Mouse (Mus musculus): ENCODE measurements around the gene Etfb.

Gene Etfb

DNA sequence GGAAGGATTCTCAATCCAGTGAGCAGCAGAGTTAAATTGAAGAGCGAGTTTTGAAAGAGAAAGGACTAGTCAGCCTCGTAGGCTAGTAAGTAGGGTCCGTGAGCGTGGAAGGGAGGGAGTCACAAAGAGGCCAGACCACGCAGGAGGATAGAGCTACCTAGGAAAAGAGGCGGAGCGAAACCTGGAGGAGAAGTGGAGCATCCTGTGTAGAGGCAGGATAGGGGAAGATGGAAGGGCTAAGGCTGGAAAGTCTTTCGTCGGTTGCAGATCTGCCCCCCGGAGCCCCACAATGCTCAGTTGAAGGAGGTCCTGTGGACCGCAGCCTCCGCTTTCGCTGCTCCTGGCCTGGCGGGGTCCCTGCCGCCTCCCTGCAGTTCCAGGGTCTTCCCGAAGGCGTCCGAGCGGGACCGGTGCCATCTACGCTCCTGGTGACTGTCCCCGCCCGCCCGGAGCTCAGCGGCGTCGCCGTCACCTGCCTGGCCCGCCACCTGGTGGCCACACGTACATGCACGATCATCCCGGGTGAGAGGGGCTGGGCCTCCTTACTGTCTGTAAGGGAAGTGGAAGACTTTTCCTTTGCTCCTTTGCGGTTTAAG is 22.3 kb downstream of the Etfb start:
- ChIA-PET CTCF (interaction anchor here (0.6 to 3.0 kb wide), 65 partner anchors 8 to 909 kb away, joined by 3 to 39 read pairs (median 4); partner anchors contain the start of genes Nkg7 (in 2 of the 4), Zfp715 (in 2 of the 4), Ctu1 (in 1 of the 4) and Etfb (in 1 of the 4)), POLR2A (interaction anchor here in 3 of 4 experiments (0.6 to 3.2 kb wide), 67 partner anchors 9 to 1350 kb away, joined by 3 to 56 read pairs (median 4); partner anchors contain the start of genes Etfb (in 3 of the 3), Gm45233 (in 3 of the 3), Zfp715 (in 2 of the 3) and Ctu1 (in 1 of the 3))

GRCm38 (mm10) chr7:43470373-43470772 is 26.5 kb downstream of the Etfb start:
- ChIA-PET POLR2A (interaction anchor here in 3 of 4 experiments (1.0 to 1.5 kb wide), 5 partner anchors 13 to 42 kb away, joined by 3 to 4 read pairs (median 3); no protein-coding TSS in a partner anchor), CTCF (interaction anchor here (0.6 to 3.4 kb wide), 46 partner anchors 9 to 422 kb away, joined by 3 to 26 read pairs (median 3); partner anchors contain the start of genes 4931406B18Rik (in 1 of the 4) and Klk13 (in 1 of the 4))

DNA sequence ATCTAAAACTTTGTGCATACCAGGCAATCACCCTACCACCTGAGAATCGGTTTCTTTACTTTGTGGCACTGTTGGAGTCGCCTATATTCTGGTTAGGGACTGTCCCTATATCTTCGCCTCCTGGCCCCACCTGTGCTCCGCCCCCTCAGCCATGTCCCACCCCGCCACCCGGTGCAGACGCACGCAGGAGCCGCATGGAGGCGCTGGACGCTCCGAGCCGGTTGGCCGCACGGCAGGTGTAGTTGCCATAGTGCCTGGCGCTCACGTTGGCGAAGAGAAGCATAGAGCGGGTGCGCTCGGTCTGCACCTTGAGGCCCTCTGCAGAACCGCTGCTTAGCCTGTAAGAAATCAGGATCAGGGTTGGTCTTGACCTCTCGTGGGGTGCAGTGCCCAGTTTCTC is 31.8 kb downstream of the Etfb start:
- ChIA-PET CTCF (interaction anchor here in 3 of 4 experiments (0.5 to 2.8 kb wide), 5 partner anchors 9 to 33 kb away, joined by 3 to 16 read pairs (median 4); no protein-coding TSS in a partner anchor), POLR2A (interaction anchor here in 2 of 4 experiments (1.7 to 1.8 kb wide), 2 partner anchors 10 kb away, joined by 4 to 5 read pairs; no protein-coding TSS in a partner anchor)

DNA sequence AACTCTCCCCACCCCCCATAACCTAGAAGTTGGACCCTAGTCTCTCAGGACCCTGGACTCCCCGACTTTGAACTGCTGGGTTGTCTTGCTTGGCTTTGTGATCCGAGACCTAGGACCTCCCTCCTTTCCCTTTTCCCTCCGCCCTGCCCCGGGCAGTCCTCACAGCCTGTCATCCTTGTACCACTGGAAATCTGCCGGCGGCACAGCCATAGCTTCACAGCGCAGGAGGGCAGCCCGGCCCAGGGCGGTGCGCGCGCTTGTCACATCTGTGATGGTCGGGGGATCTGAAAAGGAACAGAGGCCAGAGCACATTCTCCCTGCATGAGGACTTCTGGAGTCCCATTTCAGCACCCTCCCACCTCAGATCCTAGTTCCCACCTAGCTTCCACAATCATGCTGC is 32.5 kb downstream of the Etfb start:
- CTCF ChIA-PET, result interaction anchor here in 2 of 4 experiments (0.8 to 2.8 kb wide), 4 partner anchors 10 to 33 kb away, joined by 3 to 16 read pairs (median 6); no protein-coding TSS in a partner anchor
- POLR2A ChIA-PET, result interaction anchor here in 2 of 4 experiments (1.3 to 1.7 kb wide), 3 partner anchors 10 to 20 kb away, joined by 3 to 4 read pairs (median 3); no protein-coding TSS in a partner anchor

DNA sequence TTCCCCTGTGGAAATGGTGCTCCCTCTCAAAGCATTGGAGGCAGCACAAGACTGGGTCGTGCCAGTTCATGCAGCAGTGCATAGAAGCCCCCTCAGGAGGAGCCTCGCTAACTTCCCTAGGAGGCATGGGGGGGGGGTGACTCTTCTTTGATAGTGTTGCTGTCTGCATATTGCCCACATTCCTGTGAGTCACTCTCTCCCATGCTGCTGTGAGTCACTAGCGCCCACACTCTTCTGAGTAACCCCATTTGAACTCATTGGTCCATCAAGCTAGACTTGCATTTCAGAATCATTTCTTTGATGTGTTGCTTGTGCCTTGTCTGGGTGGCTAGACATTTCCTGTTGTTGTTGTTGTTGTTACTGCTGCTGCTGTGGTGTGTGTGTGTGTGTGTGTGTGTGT is 37.3 kb downstream of the Etfb start:
- POLR2A ChIA-PET, result interaction anchor here in 1 of 4 experiments (0.6 kb wide), 2 partner anchors 82 to 138 kb away, joined by 3 read pairs; no protein-coding TSS in a partner anchor
- CTCF ChIA-PET, result interaction anchor here in 3 of 4 experiments (0.6 to 1.2 kb wide), 4 partner anchors 11 to 1041 kb away, joined by 3 to 5 read pairs (median 4); no protein-coding TSS in a partner anchor

DNA sequence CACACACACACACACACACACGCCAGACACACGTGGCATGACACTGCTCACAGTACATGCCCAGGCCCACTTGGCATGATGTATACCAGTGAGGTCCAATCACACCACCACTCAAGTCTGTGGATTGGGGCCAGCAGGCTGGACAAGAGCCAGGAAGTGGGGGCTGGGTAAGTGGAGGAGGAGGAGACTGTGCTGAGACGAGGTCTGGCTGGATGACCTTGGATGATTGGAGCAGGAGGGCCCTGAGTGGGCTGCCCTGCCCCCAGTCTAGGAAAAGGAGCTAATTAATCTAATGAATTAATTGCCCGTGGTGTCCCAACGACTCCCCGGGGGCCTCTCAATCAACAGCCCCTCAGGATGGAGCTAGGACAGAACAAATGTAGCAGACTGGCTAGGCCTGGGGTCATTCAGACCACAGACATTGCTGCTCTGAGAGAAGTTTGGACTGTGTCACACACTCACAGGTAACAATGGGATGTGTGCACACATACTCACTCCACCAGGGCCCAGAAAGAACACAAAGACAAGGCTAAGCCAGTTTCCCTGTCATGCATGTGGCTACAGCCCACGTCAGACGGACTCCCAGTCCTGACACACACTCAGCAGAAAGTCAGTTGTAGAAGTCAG is 38.3 kb downstream of the Etfb start:
- ChIA-PET CTCF (interaction anchor here in 3 of 4 experiments (0.5 to 1.7 kb wide), 5 partner anchors 12 to 1040 kb away, joined by 3 to 7 read pairs (median 3); no protein-coding TSS in a partner anchor), POLR2A (interaction anchor here in 2 of 4 experiments (0.6 to 1.6 kb wide), 3 partner anchors 12 to 139 kb away, joined by 3 to 4 read pairs (median 3); no protein-coding TSS in a partner anchor)

GRCm38 (mm10) chr7:43483236-43483635 is 39.4 kb downstream of the Etfb start:
- POLR2A ChIA-PET, result interaction anchor here in 3 of 4 experiments (0.6 to 1.6 kb wide), 5 partner anchors 12 to 29 kb away, joined by 3 to 4 read pairs (median 3); no protein-coding TSS in a partner anchor
- CTCF ChIA-PET, result interaction anchor here (0.7 to 1.7 kb wide), 5 partner anchors 12 to 18 kb away, joined by 5 to 10 read pairs (median 7); no protein-coding TSS in a partner anchor

DNA sequence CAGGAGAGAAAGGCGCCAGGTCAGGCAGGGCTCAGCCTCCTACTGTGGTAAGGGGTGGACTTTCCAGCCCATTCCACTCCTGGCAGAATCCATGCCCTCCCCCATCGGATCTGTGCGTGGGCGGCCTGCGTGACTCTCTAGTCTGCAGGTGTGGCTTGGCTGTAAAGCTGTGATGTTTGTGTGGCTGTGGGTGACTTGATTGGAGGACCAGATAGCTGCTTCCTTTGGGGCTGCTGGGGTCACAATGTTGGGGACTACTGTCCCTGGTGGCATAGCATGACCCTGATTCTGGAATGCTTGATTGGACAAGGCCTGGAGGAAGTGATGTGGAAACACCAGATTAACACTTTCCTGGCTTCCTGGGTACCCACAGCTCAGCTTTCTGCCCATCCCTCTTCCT is 44.8 kb downstream of the Etfb start:
- ChIA-PET POLR2A (no interaction called here), CTCF (no interaction called here)

GRCm38 (mm10) chr7:43489631-43490125 is 45.8 kb downstream of the Etfb start, which contains the start of gene Iglon5:
TSS of gene Iglon5 (minus strand) at chr7:43490075.
- POLR2A ChIA-PET, result interaction anchor here in 1 of 4 experiments (1.2 kb wide), 1 partner anchor 24 kb away, joined by 4 read pairs; no protein-coding TSS in a partner anchor
- CTCF ChIA-PET, result interaction anchor here in 2 of 4 experiments (0.6 to 1.3 kb wide), 2 partner anchors 23 to 42 kb away, joined by 4 to 7 read pairs; no protein-coding TSS in a partner anchor

GRCm38 (mm10) chr7:43490182-43490584 is 46.3 kb downstream of the Etfb start:
- ChIA-PET POLR2A (interaction anchor here in 1 of 4 experiments (0.5 to 1.2 kb wide), 2 partner anchors 24 to 260 kb away, joined by 3 to 4 read pairs; no protein-coding TSS in a partner anchor), CTCF (interaction anchor here in 3 of 4 experiments (0.6 to 1.3 kb wide), 4 partner anchors 20 to 67 kb away, joined by 3 to 7 read pairs (median 4); no protein-coding TSS in a partner anchor)

DNA sequence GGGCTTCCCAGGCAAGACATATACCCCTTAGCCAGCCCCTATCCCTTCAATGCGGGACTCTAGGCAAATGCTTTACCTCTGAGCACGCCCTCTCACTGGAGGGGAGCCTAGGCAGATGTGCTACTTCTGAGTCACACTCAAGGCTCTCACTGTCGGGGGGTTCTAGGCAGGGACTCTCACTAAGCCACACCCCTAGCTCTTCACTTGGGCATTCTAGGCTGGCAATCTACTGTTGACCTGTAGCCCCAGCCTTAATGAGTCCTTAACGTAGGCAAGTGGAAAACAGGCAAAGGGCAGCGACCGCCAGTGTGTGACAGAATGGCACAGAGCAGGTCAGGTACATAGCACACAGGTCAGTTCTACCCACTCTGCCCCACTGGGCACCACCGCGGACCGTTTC is 47.0 kb downstream of the Etfb start:
- ChIA-PET CTCF (interaction anchor here in 2 of 4 experiments (0.7 to 1.3 kb wide), 3 partner anchors 20 to 68 kb away, joined by 3 to 7 read pairs (median 3); no protein-coding TSS in a partner anchor), POLR2A (interaction anchor here in 1 of 4 experiments (0.5 to 1.2 kb wide), 2 partner anchors 25 to 260 kb away, joined by 3 to 4 read pairs; no protein-coding TSS in a partner anchor)

DNA sequence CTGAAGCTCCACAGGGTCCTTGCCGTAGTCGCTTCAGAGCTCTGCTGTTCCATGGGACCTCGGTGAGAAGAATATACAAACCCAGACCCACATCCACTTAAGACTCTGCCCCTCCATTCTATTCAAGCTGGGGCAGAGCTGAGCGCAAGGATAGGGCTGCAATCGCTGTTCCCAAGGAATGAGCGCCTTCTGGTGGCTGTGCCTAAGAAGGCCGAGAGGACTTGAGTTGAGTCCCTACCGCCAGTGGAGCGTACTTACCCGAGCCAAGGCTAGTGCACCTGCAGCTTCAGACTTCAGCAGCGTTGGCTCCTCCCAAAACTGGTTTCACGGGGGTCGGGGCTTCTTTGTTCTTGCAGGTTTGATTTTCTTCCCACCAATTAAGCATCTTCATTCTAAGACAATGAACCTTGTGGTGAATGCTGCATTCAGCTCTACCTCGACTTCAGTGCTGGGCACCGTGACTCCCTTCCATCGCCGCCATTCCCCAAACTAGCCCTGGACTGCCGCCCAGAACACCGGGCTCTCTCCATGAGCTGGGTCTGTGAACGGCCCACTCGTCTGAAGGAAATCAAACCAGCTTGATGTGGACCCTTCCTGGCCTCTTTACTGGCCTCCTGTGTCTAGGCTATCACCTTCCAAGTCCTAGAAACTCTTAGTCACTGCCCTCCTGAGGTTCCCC is 51.6 kb downstream of the Etfb start:
- ChIA-PET POLR2A (interaction anchor here (0.6 to 1.6 kb wide), 10 partner anchors 12 to 792 kb away, joined by 3 to 6 read pairs (median 3); no protein-coding TSS in a partner anchor), CTCF (interaction anchor here (0.5 to 2.3 kb wide), 26 partner anchors 9 to 1032 kb away, joined by 3 to 26 read pairs (median 4); partner anchors contain the start of gene Ctu1 (in 1 of the 4))

Measured in embryonic stem cell, embryonic (primary cell).